In the genomic region with DNA sequence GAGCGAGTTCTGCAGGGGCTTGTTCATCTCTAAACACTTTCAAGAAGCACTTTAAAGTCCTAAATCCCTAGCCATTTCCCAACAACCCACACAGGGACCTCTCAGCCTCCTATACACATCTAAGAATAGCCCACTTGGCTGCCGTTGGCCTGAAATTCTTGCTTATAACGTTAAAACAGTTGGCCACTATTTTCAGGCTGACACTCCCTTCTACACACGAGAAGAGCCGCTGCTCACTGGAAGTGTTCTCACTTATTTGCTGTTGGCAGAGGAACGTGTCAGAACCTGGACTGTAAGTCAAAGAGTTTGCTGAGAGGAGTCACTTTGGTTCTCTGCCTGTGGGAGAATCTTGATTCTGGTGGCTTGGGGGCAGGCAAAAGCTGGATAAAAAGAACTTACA, we compare ENCODE assay signal across 25 mouse cellular contexts. TPM values are rescaled to one million over a fixed set of nuclear protein-coding genes. Genes with fewer than 3 reads are reported as not detected.
A peak's percentile ranks its signal among the peaks of the same experiment; 100 is the strongest.
DNase-seq lines count a peak whose midpoint lies in the region; TF ChIP-seq lines count a peak whose summit lies in the region.
"Had no signal": no experiment of that assay in that cellular context is flagged by ENCODE, and none has a peak within 500 bp of the region (broad histone marks: within the 10 kb centered on the region; RNA-seq: fewer than 3 reads in every experiment).

No protein-coding gene starts in this region.

- no peak overlapping the region for H3K27ac ChIP-seq in gastrocnemius, adult 2 months
- H3K27ac ChIP-seq: forebrain, embryonic 15.5 days; heart, embryonic 10.5 days; hindbrain, embryonic 13.5 days; hindbrain, postnatal 0 days; intestine, embryonic 15.5 days had no signal

- intact Hi-C loops in left cerebral cortex, postnatal 14 days (cut with DNase I) = no loop called here
- intact Hi-C loops in gastrocnemius, adult 2 months (cut with DNase I) = no loop called here

- no peak overlapping the region for H3K4me3 ChIP-seq in gastrocnemius, adult 2 months
- H3K4me3 ChIP-seq: forebrain, embryonic 15.5 days; heart, embryonic 10.5 days; hindbrain, embryonic 13.5 days; intestine, embryonic 15.5 days had no signal

- peak; percentile 63 for DNase-seq in frontal cortex, adult 2 months (ENCODE audit: extremely low spot score in 1 of 2, low spot score in 1 of 2)
- no peak for DNase-seq in frontal cortex, postnatal 10 days (ENCODE audit: low spot score in 2 of 2)
- peak; percentile 42 to 71 for DNase-seq in right cerebral cortex, postnatal 10 days (ENCODE audit: low spot score in 2 of 2)
- no peak for DNase-seq in right cerebral cortex, postnatal 14 days
- peak; percentile 47 to 72 for DNase-seq in left cerebral cortex, postnatal 14 days (ENCODE audit: low spot score in 2 of 2)
- DNase-seq in retina, embryonic 14.5 days (ENCODE audit: low spot score) = no peak
- no peak for DNase-seq in gastrocnemius, adult 2 months
- DNase-seq: adrenal gland, adult 2 months; adrenal gland, postnatal 25 days; cerebellum, adult 2 months; cerebellum, postnatal 10 days; gastrocnemius, postnatal 36 days; heart, adult 18-20 months; heart, postnatal 14 days had no signal

- TF ChIP-seq CTCF in gastrocnemius, adult 2 months (IDR thresholded peaks at IDR 0.05) = no peak

RNA-seq across cellular contexts. Expression of a gene that starts 30.8 kb away (rescaled TPM):
- 1.2 and 1.8 TPM in 2 replicates for polyA plus RNA-seq in frontal cortex, adult 2 months (2012; rRNA removed)
- 1 to 10 TPM in 1 of 2 experiments, under 1 TPM in 1; 0.66 to 1.1 TPM for total RNA-seq in left cerebral cortex, postnatal 14 days (2021)
- not detected for total RNA-seq in gastrocnemius, adult 2 months (2021)
- total RNA-seq: adrenal gland, adult 2 months; adrenal gland, postnatal 25 days; ES-E14; gastrocnemius, adult 8-10 months; gastrocnemius, postnatal 36 days; heart, adult 18-20 months; heart, postnatal 14 days; hematopoietic stem cell, adult 5-6 weeks; hindbrain, postnatal 0 days had no signal
- polyA plus RNA-seq: adrenal gland, adult 2 months; cerebellum, adult 2 months; embryonic facial prominence, embryonic 11.5 days; forebrain, embryonic 11.5 days; forebrain, embryonic 15.5 days; heart, embryonic 10.5 days; heart, embryonic 14.5 days; hindbrain, postnatal 0 days; intestine, embryonic 15.5 days had no signal

RNA-seq across cellular contexts. Expression of a gene that starts 33.8 kb away (rescaled TPM):
- polyA plus RNA-seq in frontal cortex, adult 2 months (2012; rRNA removed) = 79.7 and 81.5 TPM in 2 replicates
- 100 to 1,000 TPM; 114 to 125 TPM for total RNA-seq in left cerebral cortex, postnatal 14 days (2021)
- total RNA-seq in gastrocnemius, adult 2 months (2021) = not detected

Comparison
In these comparisons a context has a peak if more than half of its experiments do, and no peak if none do; other contexts are left out.
1. DNase-seq: peak in frontal cortex, adult 2 months (2 of 2), right cerebral cortex, postnatal 10 days (2 of 2) and left cerebral cortex, postnatal 14 days (2 of 2); none in frontal cortex, postnatal 10 days (0 of 2), right cerebral cortex, postnatal 14 days (single experiment), retina, embryonic 14.5 days (single experiment) and gastrocnemius, adult 2 months (single experiment).
2. RNA of a gene that starts 33.8 kb away (total RNA-seq): 114 to 125 TPM in left cerebral cortex, postnatal 14 days; not detected in gastrocnemius, adult 2 months; every median in the first group is over 100 times any median in the second.